Mouse (Mus musculus) heart, adult 2 months (tissue): ENCODE results near the gene Fdx1l. TPM values are rescaled to one million over a fixed set of nuclear protein-coding genes. Genes with fewer than 3 reads are reported as not detected.

Experiments
- DNase-seq, 2 experiments: peaks; one replicate each; pipeline ENCODE4 v3.0.0; 2021
- H3K27ac ChIP-seq: fragments of 200-600 bp; 2 replicates; pipeline ENCODE4 v1.8.1; 2022
- H3K27me3 ChIP-seq: fragments of 200-500 bp; 2 replicates; pipeline ENCODE4 v1.6.1; 2012; ENCODE audit warnings: mild to moderate bottlenecking, low read length, inconsistent platforms, mixed read lengths; ENCODE audit not compliant: control insufficient read depth, insufficient read depth
- H3K36me3 ChIP-seq: fragments of 200-500 bp; 2 replicates; pipeline ENCODE4 v1.6.1; 2012; ENCODE audit warnings: low read length, inconsistent platforms; ENCODE audit not compliant: control insufficient read depth, insufficient read depth
- H3K4me1 ChIP-seq: fragments of 200-500 bp; 2 replicates; pipeline ENCODE4 v1.6.1; 2011; ENCODE audit warnings: low read length; ENCODE audit not compliant: control insufficient read depth, insufficient read depth
- H3K4me3 ChIP-seq: fragments of 200-600 bp; 2 replicates; pipeline ENCODE4 v1.8.1; 2022
- H3K79me2 ChIP-seq: fragments of 200-500 bp; replicated peaks from 2 replicates; pipeline ENCODE4 v1.6.1; 2012; ENCODE audit warnings: mild to moderate bottlenecking, inconsistent platforms, low read length, moderate library complexity, mixed read lengths; ENCODE audit not compliant: control insufficient read depth, insufficient read depth
- H3K9ac ChIP-seq: fragments of 200-500 bp; 2 replicates; pipeline ENCODE4 v1.6.1; 2012; ENCODE audit warnings: low read depth, mild to moderate bottlenecking, control low read depth, inconsistent platforms, low read length, mixed read lengths
- CTCF ChIP-seq: fragments of 200-600 bp; IDR thresholded peaks from 2 replicates; pipeline ENCODE4 v1.8.1; 2022; ENCODE audit warnings: antibody characterized with exemption, mild to moderate bottlenecking, moderate library complexity
- EP300 ChIP-seq: fragments of 200-500 bp; IDR thresholded peaks from 2 replicates; pipeline ENCODE4 v1.6.1; 2011; ENCODE audit warnings: low read depth, low read length, control low read depth; ENCODE audit not compliant: insufficient read depth
- POLR2A ChIP-seq: fragments of 200-500 bp; IDR thresholded peaks from 2 replicates; pipeline ENCODE4 v1.6.1; 2011; ENCODE audit warnings: mild to moderate bottlenecking, low read depth, low read length, control low read depth; ENCODE audit not compliant: insufficient read depth
- WGBS: fragments of 180-500 bp; shearing (Covaris S2); methylation state at CpG from one replicate; pipeline ENCODE4 v1.1.7; 2018; 5-methylcytosine and 5-hydroxymethylcytosine counted together
- intact Hi-C: fragments of 180-260 bp; cut with DNase I; formaldehyde crosslinking; loops from one replicate; pipeline ENCODE4 v1.15.1; 2025
- polyA plus RNA-seq: library from polyadenylated mRNA; depleted of rRNA; stranded (reverse); fragments of >200 nt; gene quantifications from 2 replicates; pipeline ENCODE4 v1.2.3, GENCODE M21; 2012
- total RNA-seq, 2 experiments: library from RNA; stranded (reverse); gene quantifications; 2 replicates each; pipeline ENCODE4 v1.2.3; 2021

Gene Fdx1l
- total and polyA plus RNA-seq, 3 experiments, result 35.8 to 51.1 (median 41.4) TPM

- no peak overlapping the region for H3K27ac ChIP-seq
- 67% methylated on average over 23 of the region's 23 CpGs for WGBS
- no peak overlapping the region for H3K9ac ChIP-seq
- no peaks in the 10 kb centered on the region for H3K4me1 ChIP-seq
- H3K36me3 ChIP-seq, result no peaks in the 10 kb centered on the region
- H3K27me3 ChIP-seq, result no peaks in the 10 kb centered on the region
- intact Hi-C loops, result no loop called here
- TF ChIP-seq EP300 (no peak), POLR2A (no peak), CTCF (no peak)
- DNase-seq, result no peak
- H3K79me2 ChIP-seq, result no peaks in the 10 kb centered on the region
- H3K4me3 ChIP-seq, result no peak overlapping the region
Observed at GRCm38 (mm10) chr9:21107607-21108237, 34.3 kb upstream of the Fdx1l start.

- Histone ChIP-seq H3K9ac (no peak overlapping the region), H3K27ac (no peak overlapping the region), H3K4me1 (no peaks in the 10 kb centered on the region), H3K27me3 (no peaks in the 10 kb centered on the region), H3K36me3 (no peaks in the 10 kb centered on the region), H3K79me2 (no peaks in the 10 kb centered on the region), H3K4me3 (no peak overlapping the region)
- intact Hi-C loops, result no loop called here
- DNase-seq, result no peak
- WGBS, result 65% methylated on average over 5 of the region's 5 CpGs
- TF ChIP-seq CTCF, result no peak
- TF ChIP-seq EP300, result no peak
- TF ChIP-seq POLR2A, result no peak
Observed at GRCm38 (mm10) chr9:21105760-21106564, 32.5 kb upstream of the Fdx1l start.

- Histone ChIP-seq H3K36me3 (no peaks in the 10 kb centered on the region), H3K27ac (no peak overlapping the region), H3K4me1 (no peaks in the 10 kb centered on the region), H3K4me3 (no peak overlapping the region), H3K79me2 (no peaks in the 10 kb centered on the region), H3K9ac (no peak overlapping the region), H3K27me3 (no peaks in the 10 kb centered on the region)
- no peak for DNase-seq
- intact Hi-C loops, result no loop called here
- 90% methylated on average over 6 of the region's 6 CpGs for WGBS
- no peak for TF ChIP-seq POLR2A
Observed at GRCm38 (mm10) chr9:21104814-21105213, 31.4 kb upstream of the Fdx1l start.

GRCm38 (mm10) chr9:21102076-21102475 lies 28.7 kb upstream of the Fdx1l start:
- 92% methylated on average over 2 of the region's 2 CpGs for WGBS
- H3K4me1 ChIP-seq, result peaks cover 2% of the 10 kb centered on the region; the same call in 1 of the 2 replicates
- no peak overlapping the region for H3K4me3 ChIP-seq
- DNase-seq, result no peak
- H3K27me3 ChIP-seq, result no peaks in the 10 kb centered on the region
- no peaks in the 10 kb centered on the region for H3K79me2 ChIP-seq
- H3K27ac ChIP-seq, result no peak overlapping the region
- H3K9ac ChIP-seq, result no peak overlapping the region
- H3K36me3 ChIP-seq, result no peaks in the 10 kb centered on the region
- TF ChIP-seq POLR2A, result no peak
- no peak for TF ChIP-seq CTCF
- TF ChIP-seq EP300, result no peak
- intact Hi-C loops, result no loop called here

GRCm38 (mm10) chr9:21100447-21101161 lies 27.2 kb upstream of the Fdx1l start:
- no peak overlapping the region for H3K9ac ChIP-seq
- no peak for DNase-seq
- peaks cover 2% of the 10 kb centered on the region; the same call in 1 of the 2 replicates for H3K4me1 ChIP-seq
- no peak for TF ChIP-seq EP300
- no peak for TF ChIP-seq POLR2A
- no peak for TF ChIP-seq CTCF
- no peaks in the 10 kb centered on the region for H3K36me3 ChIP-seq
- WGBS, result 34% methylated on average over 15 of the region's 15 CpGs
- H3K4me3 ChIP-seq, result no peak overlapping the region
- H3K27me3 ChIP-seq, result no peaks in the 10 kb centered on the region
- no peaks in the 10 kb centered on the region for H3K79me2 ChIP-seq
- intact Hi-C loops, result no loop called here
- H3K27ac ChIP-seq, result no peak overlapping the region
